Mouse (Mus musculus) gastrocnemius, postnatal 10 days (tissue): ENCODE measurements around the gene Sema6c. TPM values are rescaled to one million over a fixed set of nuclear protein-coding genes. Genes with fewer than 3 reads are reported as not detected.

ENCODE experiments used
- microRNA-seq, 2 experiments: library from miRNA; unstranded; fragments of <30 nt; microRNA quantifications; one replicate each; pipeline ENCODE4 v1.2.0; 2021
- total RNA-seq, 2 experiments: library from RNA; stranded (reverse); gene quantifications; 2 replicates each; pipeline ENCODE4 v1.2.3; 2021

Sema6c gene
- total RNA-seq, 2 experiments from 2014 or later = 103 to 123 TPM

Small RNA genes lying within 50 kb of the gene (microRNA-seq; reads per million reads assigned to microRNA genes)
- gene Mir8099-1 = 0 reads per million in 2 experiments

Other genes with a start within 250 kb of the Sema6c start
- gene Selenbp1, start 227.4 kb upstream of the Sema6c start, total RNA-seq = 1 to 10 TPM; 8.3 to 8.6 TPM
- 10 to 100 TPM in 1 of 2 experiments, 1 to 10 TPM in 1; 7.6 to 11.5 TPM for gene Rfx5, start 206.4 kb upstream of the Sema6c start, total RNA-seq
- 10 to 100 TPM; 31.0 to 32.7 TPM for gene Pi4kb, start 185.7 kb upstream of the Sema6c start, total RNA-seq
- 10 to 100 TPM; 20.2 to 22.6 TPM for gene Zfp687, start 145.0 kb upstream of the Sema6c start, total RNA-seq
- gene Psmd4, start 117.8 kb upstream of the Sema6c start, total RNA-seq = 100 to 1,000 TPM; 167 to 176 TPM
- gene Pip5k1a, start 53.5 kb upstream of the Sema6c start, total RNA-seq = 10 to 100 TPM; 20.1 to 22.8 TPM
- 10 to 100 TPM; 41.0 to 49.1 TPM for gene Vps72, start 49.4 kb upstream of the Sema6c start, total RNA-seq
- gene Tmod4, start 36.0 kb upstream of the Sema6c start, total RNA-seq = 100 to 1,000 TPM; 423 to 469 TPM
- 10 to 100 TPM; 35.5 to 40.8 TPM for gene Scnm1, start 26.4 kb upstream of the Sema6c start, total RNA-seq
- gene Lysmd1, start 26.4 kb upstream of the Sema6c start, total RNA-seq = 1 to 10 TPM; 6.0 to 6.7 TPM
- gene Tnfaip8l2, start 18.1 kb upstream of the Sema6c start, total RNA-seq = 1 to 10 TPM; 1.8 to 2.3 TPM
- 10 to 100 TPM in 1 of 2 experiments, 1 to 10 TPM in 1; 9.4 to 12.4 TPM for gene Gabpb2, start 57.5 kb downstream of the Sema6c start, total RNA-seq
- 10 to 100 TPM; 26.2 to 35.0 TPM for gene Cdc42se1, start 68.3 kb downstream of the Sema6c start, total RNA-seq
- gene Mllt11, start 71.7 kb downstream of the Sema6c start, total RNA-seq = 10 to 100 TPM; 39.8 to 44.8 TPM
- under 1 TPM in 1 of 2 experiments, not detected in 1; 0.20 TPM for gene Gm128, start 81.1 kb downstream of the Sema6c start, total RNA-seq
- not detected for gene Bnipl, start 90.7 kb downstream of the Sema6c start, total RNA-seq
- gene Mindy1, start 120.9 kb downstream of the Sema6c start, total RNA-seq = 10 to 100 TPM; 19.8 to 21.7 TPM
- 10 to 100 TPM; 38.1 to 46.8 TPM for gene Prune1, start 121.6 kb downstream of the Sema6c start, total RNA-seq
- gene Anxa9, start 146.7 kb downstream of the Sema6c start, total RNA-seq = under 1 TPM; 0.27 to 0.63 TPM
- 10 to 100 TPM; 42.6 to 51.9 TPM for gene Cers2, start 154.3 kb downstream of the Sema6c start, total RNA-seq
- 10 to 100 TPM; 12.6 to 17.2 TPM for gene Setdb1, start 196.7 kb downstream of the Sema6c start, total RNA-seq
- not detected for gene 4930558C23Rik, start 242.4 kb downstream of the Sema6c start, total RNA-seq